Mouse (Mus musculus) inflammation-experienced regulatory T-cells, adult 6 months (primary cell): ENCODE measurements around the gene 4921530L21Rik. TPM values are rescaled to one million over a fixed set of nuclear protein-coding genes. Genes with fewer than 3 reads are reported as not detected.

Source experiments
- ATAC-seq: one replicate; pipeline ENCODE4 v1.8.0; 2017
- polyA plus RNA-seq, 3 experiments: library from polyadenylated mRNA; unstranded; fragments of 100-300 nt; shearing (Covaris generic); gene quantifications; one replicate each; pipeline ENCODE4 v1.2.1; 2017

4921530L21Rik gene
- not detected for polyA plus RNA-seq

DNA sequence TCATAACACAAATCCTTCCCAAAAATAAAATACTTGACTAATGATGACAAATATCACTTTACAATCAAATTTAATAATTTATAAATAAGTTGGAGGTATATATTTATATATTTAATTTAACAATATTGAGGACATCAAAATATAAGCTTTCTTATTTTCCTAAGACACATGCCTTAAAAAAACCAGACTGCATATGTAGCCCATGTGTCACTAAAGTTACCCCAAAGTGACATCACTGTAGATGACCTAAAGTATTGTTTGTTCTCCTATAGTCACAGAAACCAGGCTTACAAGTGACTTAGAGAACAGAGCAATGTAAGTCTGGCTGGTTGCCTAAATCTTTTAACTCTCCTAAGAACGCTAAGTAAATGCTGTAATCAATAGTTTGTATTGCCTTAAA, at the start of gene 4921530L21Rik:
Gene 4921530L21Rik, plus strand, starts transcription at position 301 of the 400 bp plus-strand sequence.
- no peak for ATAC-seq

DNA sequence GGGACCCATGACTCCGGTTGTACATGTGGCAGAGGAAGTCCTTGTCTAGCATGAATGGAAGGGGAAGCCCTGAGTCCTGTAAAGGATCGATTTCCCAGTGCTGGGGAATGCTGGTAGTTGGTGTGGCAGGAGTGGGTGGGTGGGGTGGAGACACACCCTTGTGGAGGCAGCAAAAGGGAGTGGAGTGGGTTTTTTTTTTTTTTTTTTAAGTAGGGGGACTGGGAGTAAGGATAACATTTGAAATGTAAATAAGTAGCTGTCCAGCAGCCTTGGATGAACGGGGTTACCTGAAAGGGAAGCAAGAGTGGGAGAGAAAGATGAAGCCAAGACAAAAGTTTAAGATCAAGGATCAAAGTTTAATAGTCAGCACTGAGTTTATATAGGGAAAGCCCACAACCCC, 47.2 kb upstream of the 4921530L21Rik start:
- no peak for ATAC-seq

DNA sequence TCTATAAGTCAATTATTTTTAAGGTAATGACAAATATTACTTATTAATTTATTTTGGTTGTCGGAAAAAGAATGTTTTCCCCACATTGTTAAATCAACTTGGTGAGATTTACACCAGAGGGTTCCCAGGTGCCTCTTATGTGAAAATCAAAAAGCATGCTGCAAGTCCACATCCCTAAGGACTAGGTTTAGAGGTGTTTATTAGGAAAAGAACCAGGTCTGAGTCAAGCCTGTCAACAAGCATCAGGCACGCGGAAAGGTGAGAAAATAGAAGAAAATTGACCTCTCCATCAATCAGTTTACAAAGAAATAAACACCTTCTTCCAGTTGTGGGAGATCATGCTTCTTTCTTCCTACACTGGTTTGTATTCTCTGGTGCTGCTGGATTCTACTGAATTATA, 18.1 kb upstream of the 4921530L21Rik start:
- no peak for ATAC-seq

DNA sequence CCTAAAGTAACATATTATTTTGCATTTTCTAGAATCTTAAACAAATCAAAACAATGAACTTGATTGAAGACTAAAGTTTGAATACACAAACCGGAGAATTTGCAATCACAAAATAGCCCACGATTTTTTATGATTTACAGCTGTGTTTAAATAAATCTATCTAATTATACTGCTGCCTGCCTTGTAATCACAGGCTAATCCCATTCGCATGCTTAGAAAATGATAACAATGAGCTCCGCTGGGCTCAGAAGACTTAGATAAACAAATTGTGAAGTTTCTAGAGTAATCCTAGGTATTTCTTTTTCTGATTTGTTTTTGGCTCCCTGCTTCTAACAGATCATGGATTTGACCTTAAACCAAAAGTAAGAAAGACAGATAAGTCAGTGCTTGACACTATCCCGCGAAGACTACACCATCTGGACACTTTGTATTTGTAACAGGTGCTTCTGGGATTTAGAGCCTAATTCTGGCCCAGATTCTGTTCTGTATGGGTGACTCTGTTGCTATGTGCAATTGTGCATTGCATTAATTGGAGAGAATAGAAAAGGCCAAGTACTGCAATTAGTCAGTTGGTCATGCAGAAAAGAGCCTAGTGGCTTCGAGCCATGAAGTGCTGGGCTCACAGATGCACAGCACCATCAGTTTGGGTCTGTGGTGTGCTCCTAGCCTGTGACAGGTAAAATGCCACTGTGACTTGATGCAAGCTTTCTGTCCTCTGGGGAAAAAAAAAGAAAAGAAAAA, 15.2 kb upstream of the 4921530L21Rik start:
- ATAC-seq: no peak

DNA sequence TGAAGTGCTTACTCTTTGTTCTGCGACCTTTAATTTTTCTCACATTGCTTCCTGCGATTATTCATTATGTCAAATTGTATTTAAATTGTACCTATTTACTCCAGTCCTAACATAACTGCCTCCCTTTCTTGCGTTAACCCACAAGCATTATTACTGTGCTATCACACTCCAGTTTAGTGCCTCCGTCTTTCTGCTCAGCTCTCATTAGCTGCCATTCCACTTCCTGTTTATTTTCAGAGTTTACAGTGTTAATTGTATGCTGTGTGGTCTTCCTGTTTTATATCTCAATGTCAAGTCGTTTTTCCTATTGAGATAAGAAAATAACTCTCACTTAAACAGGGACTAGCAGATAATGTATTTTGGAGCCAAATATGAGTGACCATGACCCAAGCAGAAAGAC, 9.0 kb upstream of the 4921530L21Rik start:
- no peak for ATAC-seq

DNA sequence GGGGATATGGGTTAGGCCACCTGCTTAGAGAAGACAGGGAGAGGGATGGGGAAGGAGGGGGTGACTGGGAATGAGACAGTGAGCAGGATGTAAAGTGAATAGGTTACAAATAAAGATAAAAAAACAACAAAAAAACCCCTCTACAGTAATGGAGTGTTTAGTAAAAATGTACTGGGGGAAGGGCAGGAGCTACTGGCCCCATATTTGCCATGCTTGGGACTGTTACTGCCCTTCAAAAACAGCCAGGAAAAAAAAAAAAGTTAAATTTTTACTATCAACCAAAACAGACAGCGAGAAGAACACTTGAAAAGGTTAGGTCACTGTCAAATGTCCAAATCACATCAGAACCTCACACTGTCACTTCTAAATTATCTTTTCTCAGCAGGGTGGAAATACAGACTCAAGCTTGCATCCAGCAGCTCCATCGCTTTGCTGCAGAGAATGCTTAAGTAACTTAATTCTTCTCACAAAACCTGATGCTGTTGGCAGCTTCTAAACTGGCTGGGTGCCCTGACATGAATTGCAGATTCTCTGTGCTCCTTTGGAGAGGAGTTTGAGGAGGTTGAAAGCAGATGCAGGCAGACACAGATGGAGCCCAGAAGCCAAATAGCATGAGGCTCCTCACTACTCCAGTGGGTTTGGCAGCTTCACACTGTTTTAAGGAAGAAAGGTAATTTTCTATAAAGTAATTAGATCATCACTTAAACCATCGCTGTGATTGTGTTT, 4.1 kb upstream of the 4921530L21Rik start:
- no peak for ATAC-seq

DNA sequence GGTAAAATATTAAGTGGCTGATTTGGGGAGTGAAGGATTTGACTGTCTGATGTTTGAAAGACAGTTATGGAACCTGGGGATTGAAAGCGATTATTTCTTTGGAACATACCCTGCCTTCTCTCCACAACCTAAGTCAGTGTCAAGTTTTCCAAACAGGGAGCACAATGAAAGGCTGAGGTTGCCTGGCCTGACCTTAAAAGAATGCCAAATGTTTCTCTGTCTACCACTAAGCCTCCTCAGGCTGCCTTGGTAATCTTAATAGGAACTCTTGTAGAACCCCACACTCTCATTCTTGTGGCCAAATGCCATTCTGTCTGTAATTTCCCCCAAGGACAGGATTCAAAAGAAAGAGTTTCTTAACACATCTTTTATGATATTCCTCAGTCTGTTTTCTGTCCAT, 3.5 kb upstream of the 4921530L21Rik start:
- no peak for ATAC-seq

DNA sequence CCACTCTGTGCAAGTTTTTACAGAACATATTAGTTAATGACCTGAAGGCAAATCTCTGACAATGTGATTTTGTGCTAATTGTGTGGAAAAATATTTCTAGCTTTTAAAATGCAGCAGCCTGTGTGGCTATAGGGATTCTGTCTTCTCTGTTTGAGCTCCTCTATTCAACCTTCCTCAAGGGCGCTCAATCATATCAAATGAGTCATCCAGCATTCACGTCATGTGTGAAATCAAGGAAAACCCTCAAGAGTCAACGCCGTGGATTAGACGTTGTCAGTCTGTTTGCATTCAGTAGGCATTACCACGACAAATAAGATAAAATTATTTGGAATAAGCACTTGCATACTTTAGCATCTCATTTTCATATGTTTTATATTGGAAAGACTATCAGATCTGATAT, 18.4 kb downstream of the 4921530L21Rik start:
- ATAC-seq: no peak

DNA sequence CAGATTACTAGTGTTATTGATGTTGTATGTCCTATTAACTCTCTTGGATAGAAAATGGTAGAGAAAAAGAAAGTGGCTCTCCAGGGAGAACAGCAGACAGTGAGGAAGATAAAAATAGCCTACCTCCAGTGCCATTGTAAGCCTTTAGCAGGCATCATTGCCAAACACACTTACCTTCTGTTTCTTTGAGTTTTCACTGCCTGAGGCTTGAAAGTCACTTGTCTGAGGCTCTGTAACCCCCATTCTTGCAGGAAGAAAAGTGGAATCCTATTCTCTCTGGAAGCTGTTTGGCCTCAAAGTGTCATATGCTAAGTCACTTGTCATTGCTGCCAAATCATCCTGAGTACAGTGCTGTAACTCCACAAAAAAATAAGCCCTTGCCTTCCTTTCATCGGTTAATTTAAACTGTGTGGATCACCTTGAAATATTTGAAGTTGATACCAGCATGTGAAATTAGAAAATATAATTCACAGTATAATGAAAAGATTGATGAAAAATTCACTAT, 23.6 kb downstream of the 4921530L21Rik start:
- no peak for ATAC-seq

DNA sequence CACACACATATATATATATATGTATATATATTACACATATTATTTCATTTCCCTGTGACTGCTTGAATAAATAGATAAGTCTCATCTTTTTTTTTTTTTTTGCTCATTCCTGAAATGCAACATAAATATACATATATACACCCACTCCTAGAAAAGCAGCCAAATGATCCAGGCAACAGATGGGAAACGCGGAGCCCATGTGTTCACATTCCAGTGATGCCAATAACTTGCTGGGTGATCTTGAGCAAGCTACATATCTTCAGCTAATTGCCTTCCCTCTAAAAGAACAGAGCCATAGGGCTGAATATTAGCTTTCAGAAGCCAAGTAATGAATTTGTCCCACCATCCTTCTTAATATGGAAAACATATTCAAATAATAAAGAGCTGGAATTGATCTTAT, 32.2 kb downstream of the 4921530L21Rik start:
- no peak for ATAC-seq

DNA sequence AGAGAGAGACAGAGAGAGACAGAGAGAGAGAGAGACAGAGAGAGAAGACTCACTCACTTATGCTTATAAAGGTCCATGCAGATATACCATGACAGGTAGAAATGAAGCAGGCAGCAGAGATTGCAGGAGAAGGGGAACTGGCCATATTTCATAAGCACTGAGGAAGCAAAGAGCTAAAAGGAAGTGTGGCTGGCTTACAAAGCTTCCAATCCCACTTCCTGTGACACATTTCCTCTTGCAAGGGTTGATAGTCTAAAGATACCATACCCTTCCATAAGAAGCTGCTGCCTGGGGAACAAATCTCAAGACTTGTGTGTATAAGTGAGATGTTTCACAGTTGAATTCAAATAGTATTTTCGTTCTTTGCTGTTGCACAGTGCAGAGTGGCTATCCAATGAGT, 45.7 kb downstream of the 4921530L21Rik start:
- ATAC-seq: no peak

DNA sequence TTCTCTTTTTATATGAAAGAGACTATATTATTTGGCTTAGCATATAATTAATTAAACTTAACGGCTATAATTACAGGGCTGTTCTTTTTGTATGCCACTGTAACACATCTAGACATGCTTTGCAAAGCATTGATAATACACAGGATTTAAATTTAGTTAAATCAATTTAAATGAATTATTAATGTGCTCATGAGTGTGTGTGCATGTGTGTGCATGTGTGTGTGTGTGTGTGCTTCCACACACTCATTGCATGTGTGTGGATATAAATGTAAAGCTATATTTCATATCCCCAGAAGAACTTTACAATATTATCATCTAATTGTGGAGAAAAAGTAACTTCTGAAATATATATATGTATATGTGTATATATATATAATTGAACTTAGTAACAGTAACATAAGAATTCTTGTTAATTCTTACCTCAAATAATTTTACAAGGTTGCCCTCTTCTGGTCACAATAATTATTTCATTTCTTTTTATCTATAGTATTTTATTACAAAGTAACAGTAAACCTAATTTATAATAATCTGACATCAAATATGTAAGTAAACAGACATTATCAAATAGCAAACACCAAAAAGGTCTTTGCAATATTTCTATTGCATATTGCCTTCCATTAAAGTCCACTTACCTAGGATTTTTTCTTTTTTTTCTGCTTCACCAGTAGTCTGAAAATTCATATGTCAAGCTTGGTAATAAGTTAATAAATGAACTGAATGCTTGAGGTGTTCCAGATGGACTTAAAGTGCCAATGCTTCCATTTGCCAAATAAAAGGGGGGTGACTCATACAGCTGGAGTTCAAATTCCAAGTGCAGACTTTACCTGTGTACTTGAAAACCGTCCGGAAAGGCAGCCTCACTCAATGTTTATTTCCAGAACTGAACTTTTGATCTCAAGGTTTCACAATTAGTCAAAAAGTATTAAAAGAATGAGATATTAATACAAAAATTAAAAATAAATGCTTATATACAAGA, 47.0 kb downstream of the 4921530L21Rik start:
- no peak for ATAC-seq
